Mouse (Mus musculus) skeletal muscle tissue, adult 2 months (tissue): ENCODE results near the gene Phf14.

ENCODE experiments used
- DNase-seq: peaks from one replicate; pipeline ENCODE4 v3.0.0-alpha.2; 2012; ENCODE audit warnings: low read depth, low spot score

Phf14 gene

GRCm38 (mm10) chr6:12020738-12021137, 113.1 kb downstream of the Phf14 start:
- DNase-seq: no peak

GRCm38 (mm10) chr6:12021480-12021879, 113.9 kb downstream of the Phf14 start:
- DNase-seq: no peak

DNA sequence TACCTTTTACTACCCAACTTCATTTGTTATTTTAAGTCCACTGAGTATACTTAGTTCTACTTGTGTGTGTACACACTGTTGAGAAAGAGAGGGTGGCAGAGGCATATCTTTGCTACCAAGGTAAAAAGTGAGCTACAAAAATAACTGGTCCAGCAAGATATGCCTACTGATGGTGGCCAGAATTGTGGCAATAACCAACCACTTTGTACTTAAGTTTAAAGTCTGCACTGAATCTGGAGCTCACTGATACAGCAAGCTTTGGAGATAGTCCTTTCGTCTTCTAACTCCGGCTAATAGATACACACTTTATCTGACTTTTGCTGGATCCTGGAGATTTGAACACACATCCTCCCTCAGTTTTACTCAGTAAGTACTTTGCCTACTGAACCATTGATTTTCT, 115.8 kb downstream of the Phf14 start:
- DNase-seq: no peak

DNA sequence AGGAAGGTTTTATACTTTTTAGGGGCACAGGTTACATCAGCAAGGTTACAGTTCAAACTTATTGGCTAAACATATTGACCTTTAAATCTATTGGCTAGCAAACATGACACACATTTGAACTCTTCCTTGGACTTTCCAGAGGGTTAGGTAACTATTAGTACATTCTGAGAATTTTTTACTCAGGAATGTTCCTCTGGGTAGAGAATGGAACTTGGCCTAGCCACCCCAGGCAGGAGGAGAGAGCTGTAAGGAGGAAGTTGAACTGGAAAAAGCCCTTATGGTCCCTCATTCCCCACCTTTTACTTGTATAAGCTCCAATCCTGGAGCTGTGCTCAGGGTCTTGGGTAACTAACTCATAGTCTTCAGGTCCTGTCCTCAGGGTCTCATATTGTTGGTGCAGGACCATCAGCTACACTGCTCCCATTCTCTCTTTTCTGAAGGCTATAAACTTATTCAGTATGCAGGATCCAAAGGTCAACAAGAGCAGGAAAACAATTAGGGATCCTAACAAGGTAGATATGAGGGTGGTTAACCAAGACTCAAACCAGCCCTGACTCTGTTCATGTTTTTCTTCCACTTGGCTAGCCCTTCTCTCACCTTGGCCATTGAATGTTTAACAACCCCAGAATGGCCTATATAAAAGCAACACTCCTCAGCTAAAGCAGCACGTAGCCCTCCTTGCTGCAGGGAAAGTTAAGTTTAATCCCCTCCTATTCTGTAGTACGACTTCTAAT, 119.4 kb downstream of the Phf14 start:
- no peak for DNase-seq

- DNase-seq: no peak
Observed at GRCm38 (mm10) chr6:12034561-12034960, 127.0 kb downstream of the Phf14 start.

- DNase-seq: no peak
Observed at GRCm38 (mm10) chr6:12038268-12038667, 130.7 kb downstream of the Phf14 start.

DNA sequence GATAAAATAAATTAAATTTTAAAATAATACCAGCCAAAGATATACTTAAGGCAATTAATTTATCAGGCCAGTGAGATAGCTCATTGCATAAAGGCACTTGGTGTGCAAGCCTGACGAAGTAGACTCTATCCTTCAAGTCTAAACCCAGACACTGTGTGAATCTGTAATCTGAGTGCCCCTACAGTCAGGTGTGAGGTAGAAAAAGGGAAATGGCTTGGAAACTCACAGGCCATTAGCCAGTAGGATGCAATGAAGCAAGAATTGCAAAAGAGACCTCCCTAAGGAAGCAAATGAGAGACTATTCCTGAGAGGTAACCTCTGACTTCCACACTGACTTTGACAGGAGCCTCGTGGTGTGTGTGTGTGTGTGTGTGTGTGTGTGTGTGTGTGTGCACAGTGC, 145.3 kb downstream of the Phf14 start:
- DNase-seq: no peak

- no peak for DNase-seq
Observed at GRCm38 (mm10) chr6:12054149-12054548, 146.5 kb downstream of the Phf14 start.

- DNase-seq: no peak
Observed at GRCm38 (mm10) chr6:12058717-12059116, 151.1 kb downstream of the Phf14 start.

GRCm38 (mm10) chr6:12059971-12060370, 152.4 kb downstream of the Phf14 start:
- no peak for DNase-seq

DNA sequence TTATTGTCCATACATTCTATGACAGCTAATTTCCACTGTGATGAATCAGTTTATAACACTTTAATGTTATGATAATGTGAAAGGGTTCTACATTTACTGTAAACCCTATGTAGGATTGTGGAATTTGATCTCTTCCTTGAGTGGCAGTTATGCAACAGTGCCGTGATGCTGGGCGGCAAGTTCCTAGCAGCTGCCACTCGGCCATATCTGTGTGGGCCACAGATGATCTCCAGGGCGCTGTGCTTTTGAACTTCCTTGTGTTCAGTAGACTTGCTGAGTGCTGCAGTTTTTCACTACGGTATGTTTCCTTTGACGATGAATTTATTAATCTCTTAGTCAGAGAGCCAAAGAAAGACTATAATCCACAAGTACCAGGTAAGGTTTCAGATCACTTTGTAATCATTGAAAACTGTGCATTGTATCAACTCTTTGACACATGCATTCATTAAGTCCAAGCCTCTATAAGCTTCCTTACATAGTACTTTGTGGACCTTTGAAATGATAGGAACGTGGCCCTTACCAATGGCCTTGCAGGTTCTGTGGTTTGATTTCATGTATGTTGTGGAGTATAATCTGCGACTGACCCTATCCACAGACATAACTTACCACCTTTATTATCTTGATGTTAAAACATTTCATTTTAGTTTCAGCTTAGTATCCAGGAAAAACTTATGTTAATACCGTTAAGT, 153.0 kb downstream of the Phf14 start:
- DNase-seq: no peak

DNA sequence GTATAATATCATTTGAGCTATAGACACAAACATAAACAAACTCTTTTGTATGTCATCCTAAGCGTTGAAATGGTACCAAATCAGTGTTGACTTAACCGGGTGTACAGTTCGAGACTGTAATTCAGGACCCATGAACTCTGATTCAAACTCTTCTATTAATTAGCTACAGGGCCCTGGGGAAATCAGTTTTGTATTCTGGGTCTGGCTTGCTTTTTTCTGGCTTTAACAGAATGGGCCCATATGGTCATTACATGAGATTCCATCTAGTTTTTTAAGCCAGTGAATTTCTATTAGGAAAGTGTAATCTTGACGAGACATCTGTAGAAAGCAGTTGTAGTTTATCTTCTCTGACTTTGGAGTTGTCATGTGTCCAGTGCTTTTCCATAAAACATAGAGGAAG, 160.3 kb downstream of the Phf14 start:
- DNase-seq: no peak

- no peak for DNase-seq
Observed at GRCm38 (mm10) chr6:12069357-12069756, 161.7 kb downstream of the Phf14 start.

GRCm38 (mm10) chr6:12074599-12074998, 167.0 kb downstream of the Phf14 start:
- DNase-seq: no peak

GRCm38 (mm10) chr6:12077338-12077737, 169.7 kb downstream of the Phf14 start:
- DNase-seq: no peak

DNA sequence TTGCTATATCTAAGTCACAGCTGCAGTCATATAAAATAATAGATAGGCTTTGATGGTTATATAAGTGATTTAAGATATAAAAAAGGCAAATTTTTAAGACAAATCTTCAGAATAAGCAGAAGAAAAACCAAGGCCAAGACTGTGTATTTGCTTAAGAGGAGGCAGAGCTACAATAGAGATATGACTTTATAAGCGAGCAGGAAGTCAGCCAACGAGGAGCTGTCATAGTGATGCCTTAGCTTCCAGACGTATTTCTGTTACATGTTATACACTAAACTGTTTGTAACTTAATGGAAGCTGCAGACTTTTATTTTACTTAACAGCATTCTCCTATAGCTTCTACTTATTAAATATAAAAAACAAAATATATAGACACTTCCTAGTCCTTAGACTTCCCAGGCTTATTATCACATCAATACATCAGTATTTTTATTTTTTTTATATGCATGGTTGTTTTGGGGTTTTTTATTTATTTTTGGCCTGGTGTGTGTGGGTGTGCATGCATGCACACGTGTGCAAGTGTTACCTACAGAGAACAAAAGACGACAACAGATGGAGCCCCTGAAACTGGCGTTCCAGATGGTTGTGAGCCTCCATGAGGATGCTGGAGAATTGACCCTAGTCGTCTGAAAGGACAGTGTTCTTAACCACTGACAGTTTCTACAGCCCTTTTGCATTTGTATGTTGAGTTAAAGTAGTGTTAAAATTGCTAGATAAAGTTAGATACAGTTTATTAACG, 170.4 kb downstream of the Phf14 start:
- DNase-seq: no peak

DNA sequence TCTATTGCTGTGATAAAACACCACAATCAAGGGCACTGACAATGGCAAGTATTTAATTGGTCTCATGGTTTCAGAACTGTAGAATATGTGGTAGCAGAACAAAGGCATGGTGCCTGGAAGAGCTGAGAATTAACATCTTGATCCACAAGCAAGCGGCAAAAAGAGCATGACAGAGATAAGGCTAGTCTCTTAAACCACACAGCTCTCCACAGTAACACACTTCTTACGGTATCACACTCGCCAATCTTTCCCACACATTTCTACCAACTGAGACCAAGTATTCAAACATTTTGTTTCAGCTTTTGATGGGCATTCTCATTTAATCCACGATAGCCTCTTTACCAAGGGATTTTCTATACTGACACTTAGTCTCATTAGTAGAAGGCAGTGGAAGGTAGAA, 171.7 kb downstream of the Phf14 start:
- no peak for DNase-seq

DNA sequence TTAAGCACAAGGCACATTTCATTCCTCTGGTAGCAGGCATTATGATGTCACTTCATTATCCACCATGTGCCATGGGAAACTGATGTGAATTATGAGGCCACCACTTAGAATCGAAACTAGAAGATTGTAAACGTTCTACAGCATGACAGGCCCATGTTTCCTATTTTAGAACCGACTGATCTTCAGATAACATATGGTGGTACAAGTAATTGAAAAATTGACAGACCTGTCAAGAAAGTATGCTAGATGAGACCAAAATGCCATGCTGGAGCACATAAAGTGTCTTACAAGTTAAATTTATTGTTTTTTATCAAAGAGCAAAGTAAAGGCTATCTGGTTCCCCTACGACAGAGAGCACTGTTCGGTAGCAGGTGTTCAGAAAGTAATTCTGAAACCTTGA, 172.8 kb downstream of the Phf14 start:
- no peak for DNase-seq

DNA sequence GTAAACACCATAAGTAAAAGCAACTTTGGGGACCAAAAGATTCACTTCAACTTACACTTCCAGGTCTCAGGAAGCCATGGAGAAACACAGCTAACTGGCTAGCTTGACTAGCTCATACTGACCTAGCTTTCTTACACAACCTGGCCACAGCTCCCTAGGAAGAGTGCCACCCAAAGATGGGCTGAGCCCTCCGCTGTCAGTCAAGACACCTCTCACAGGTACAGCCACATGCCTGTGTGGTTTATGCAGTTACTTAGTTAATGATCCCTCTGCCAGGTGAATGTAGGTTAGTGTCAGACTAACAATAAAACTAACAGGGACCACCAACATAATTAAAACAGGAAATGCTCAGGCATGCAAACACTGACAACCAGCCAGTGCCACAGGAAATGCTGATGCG, 174.1 kb downstream of the Phf14 start:
- no peak for DNase-seq

DNA sequence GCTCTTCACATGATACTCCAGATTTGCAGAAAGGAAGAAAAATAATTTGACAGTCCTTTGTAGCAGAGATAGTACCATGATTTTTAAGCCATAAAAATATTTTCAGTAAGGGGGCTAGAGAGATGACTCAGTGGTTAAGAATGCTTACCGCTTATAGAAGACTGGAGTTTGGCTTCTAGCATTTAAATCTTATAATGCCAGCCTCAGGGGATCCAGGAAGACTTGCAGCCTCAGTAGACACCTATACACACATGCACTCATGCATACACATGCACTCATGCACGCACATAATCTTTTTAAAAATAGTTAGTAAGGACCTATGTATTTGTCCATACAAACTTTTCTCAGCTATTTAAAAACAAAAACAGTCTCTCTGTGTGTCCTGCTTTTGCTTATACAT, 174.5 kb downstream of the Phf14 start:
- no peak for DNase-seq

DNA sequence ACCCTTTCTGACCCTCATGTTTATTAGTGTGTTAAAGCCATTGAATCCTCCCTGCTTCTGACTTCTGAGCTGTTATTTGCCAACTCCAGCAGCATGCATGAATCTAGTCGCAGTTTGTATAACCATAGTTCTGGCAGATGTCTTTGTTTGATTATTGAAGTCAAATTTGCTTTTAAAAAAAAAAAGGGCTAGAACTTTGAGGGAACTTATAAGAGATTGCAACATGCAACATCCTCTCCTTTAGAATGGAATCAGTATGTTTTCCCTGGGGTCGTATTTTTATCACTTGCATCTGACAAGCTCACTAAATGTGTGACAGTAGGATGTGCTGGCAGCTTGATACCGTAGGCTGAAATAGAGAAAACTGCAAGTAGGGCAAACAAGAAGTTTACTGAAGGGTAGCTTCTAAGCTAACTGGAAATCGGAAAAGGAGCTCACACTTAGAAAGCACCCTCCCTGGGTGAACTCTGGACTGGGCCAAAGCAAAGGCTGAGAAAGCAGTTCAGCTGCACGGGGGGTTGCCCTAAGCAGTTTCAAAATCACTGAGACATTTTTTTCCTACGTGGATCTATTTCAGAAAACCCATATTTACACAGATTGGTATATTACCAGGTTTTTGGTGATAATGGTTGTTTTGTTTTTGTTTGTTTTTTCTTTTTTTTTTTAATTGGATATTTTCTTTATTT, 175.1 kb downstream of the Phf14 start:
- no peak for DNase-seq

GRCm38 (mm10) chr6:12084721-12085120, 177.1 kb downstream of the Phf14 start:
- DNase-seq: no peak
